31 mouse cellular contexts compared by ENCODE assay signal in the genomic region with DNA sequence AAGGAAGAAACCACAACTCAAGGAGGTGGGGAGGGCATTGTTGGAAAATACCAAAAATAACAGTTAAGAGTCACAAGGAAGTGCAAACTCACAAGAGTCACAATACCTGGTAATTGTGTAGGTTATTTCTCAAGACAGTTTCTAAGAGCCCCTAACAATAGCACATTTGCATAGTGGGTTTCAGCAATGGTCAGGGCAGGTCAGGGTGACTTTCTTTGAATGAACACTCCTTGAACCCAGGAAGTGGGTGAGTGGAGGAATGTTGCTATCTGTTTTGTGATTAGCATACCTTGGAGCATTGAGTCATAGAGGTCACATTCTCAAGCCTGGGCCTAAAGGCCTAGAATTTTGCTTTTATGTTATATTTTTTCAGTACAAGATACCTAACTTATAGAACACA. TPM values are rescaled to one million over a fixed set of nuclear protein-coding genes. Genes with fewer than 3 reads are reported as not detected.
"Had no signal": no experiment of that assay in that cellular context is flagged by ENCODE, and none has a peak within 500 bp of the region (broad histone marks: within the 10 kb centered on the region; RNA-seq: fewer than 3 reads in every experiment).

No protein-coding gene starts in this region.

RNA-seq across cellular contexts. Expression of a gene that starts 11.2 kb away (rescaled TPM):
- polyA plus RNA-seq: erythroblast, embryonic 14.5 days had no signal

RNA-seq across cellular contexts. Expression of a gene that starts 14.4 kb away (rescaled TPM):
- total RNA-seq: common myeloid progenitor, adult 5-6 weeks; forebrain, postnatal 0 days; gastrocnemius, adult 18-20 months; gastrocnemius, adult 2 months; gastrocnemius, adult 8-10 months; gastrocnemius, postnatal 10 days; gastrocnemius, postnatal 14 days; gastrocnemius, postnatal 25 days; gastrocnemius, postnatal 36 days; gastrocnemius, postnatal 4 days; granulocyte monocyte progenitor cell, adult 5-6 weeks; heart, adult 18-20 months; heart, adult 8-10 months had no signal
- polyA plus RNA-seq: cortical plate, adult 2 months; embryonic facial prominence, embryonic 10.5 days; embryonic facial prominence, embryonic 11.5 days; embryonic facial prominence, embryonic 12.5 days; embryonic facial prominence, embryonic 13.5 days; embryonic facial prominence, embryonic 14.5 days; embryonic facial prominence, embryonic 15.5 days; erythroblast, embryonic 14.5 days; forebrain, embryonic 10.5 days; forebrain, embryonic 11.5 days; forebrain, embryonic 12.5 days; forebrain, embryonic 13.5 days; forebrain, embryonic 14.5 days; forebrain, embryonic 15.5 days; forebrain, embryonic 16.5 days; forebrain, postnatal 0 days; frontal cortex, adult 2 months; heart, adult 2 months; heart, embryonic 12.5 days had no signal

RNA-seq across cellular contexts. Expression of a gene that starts 45.2 kb away (rescaled TPM):
- polyA plus RNA-seq: erythroblast, embryonic 14.5 days had no signal
